Mouse (Mus musculus) liver, embryonic 14.5 days (tissue): Measurements from ENCODE around the gene Etnk2.

Experiments used
- CTCF ChIP-seq: IDR thresholded peaks from 2 replicates; pipeline ENCODE4 v1.5.1; 2016; ENCODE audit warnings: antibody characterized with exemption, low read depth, control low read depth
- EP300 ChIP-seq: IDR thresholded peaks from 2 replicates; pipeline ENCODE4 v1.6.1; 2016; ENCODE audit warnings: antibody characterized with exemption, low read depth

GRCm38 (mm10) chr1:133327094-133327493, 36.3 kb upstream of the Etnk2 start:
- TF ChIP-seq CTCF, result peak; percentile 11; the same call in 1 of the 2 replicates
- TF ChIP-seq EP300, result no peak
